Mouse (Mus musculus): Measurements from ENCODE around the gene Shc3. TPM values are rescaled to one million over a fixed set of nuclear protein-coding genes. Genes with fewer than 3 reads are reported as not detected.

Shc3 gene
- polyA plus RNA-seq, 1 experiment from 2014 or later, result 0.43 TPM

DNA sequence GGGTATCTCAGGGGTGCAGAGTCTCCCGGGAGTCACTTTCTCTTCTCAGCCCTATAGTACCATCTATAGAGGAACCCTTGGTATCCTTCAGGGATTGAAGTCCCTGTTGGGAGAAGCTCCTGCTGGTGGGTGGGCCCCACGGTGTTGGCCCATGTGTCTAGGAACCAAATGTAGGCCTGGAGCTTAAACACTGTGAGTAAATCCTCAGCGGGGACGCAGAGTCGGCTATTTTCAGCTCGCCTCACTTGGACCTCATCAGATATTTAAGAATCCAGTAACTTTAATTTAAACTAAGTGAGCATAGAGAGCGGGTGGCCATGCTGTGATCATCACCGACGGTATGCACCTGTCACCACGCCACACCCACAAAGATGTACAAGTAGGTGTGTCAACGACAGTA, 152.5 kb downstream of the Shc3 start:
- Histone ChIP-seq H3K4me1 (replicated peaks; ENCODE audit: control insufficient read depth, insufficient read depth, low read length) (peaks cover 33% of the 10 kb centered on the region), H3K9me3 (ENCODE audit: control insufficient read depth, low read length) (peaks cover 7% of the 10 kb centered on the region; the same call in 1 of the 2 replicates), H3K27me3 (replicated peaks; ENCODE audit: control insufficient read depth, insufficient read depth, low read length) (no peaks in the 10 kb centered on the region), H3K36me3 (ENCODE audit: control insufficient read depth, insufficient read depth, low read length) (peaks cover 63% of the 10 kb centered on the region), H3K4me3 (ENCODE audit: low read depth, low read length) (no peak overlapping the region), H3K9ac (ENCODE audit: low read length) (no peak overlapping the region), H3K4me2 (ENCODE audit: low read length) (no peak overlapping the region), H3K27ac (ENCODE audit: low read depth) (no peak overlapping the region)
- no peak for ATAC-seq (replicated peaks; ENCODE audit: low FRiP score, low TSS enrichment, low read depth)
- no peak for DNase-seq (ENCODE audit: low spot score)
- 82% methylated on average over 11 of the region's 11 CpGs for WGBS

DNA sequence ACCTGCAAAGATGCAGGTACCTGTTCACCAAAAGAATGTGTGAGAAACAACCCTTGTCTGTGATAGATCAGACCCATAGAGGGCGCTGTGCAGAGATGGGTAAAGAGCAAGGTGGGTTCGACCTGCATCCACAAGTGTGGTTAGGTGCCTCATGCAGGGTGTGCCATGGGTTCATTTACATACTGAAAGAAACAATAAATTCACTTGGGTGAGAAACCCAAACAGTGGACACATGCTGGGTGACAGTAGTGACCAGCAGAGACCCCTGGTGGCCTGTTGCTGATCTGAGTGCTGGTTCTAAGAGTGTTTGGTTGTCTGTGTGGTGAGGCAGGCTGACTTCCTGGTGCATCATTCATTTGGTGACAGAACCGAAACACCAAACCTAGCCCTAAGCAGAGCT, 155.8 kb downstream of the Shc3 start:
- no peak overlapping the region for H3K4me2 ChIP-seq (ENCODE audit: low read length)
- peaks cover 30% of the 10 kb centered on the region for H3K4me1 ChIP-seq (replicated peaks; ENCODE audit: control insufficient read depth, insufficient read depth, low read length)
- no peak overlapping the region for H3K4me3 ChIP-seq (ENCODE audit: low read depth, low read length)
- H3K36me3 ChIP-seq (ENCODE audit: control insufficient read depth, insufficient read depth, low read length), result peaks cover 32% of the 10 kb centered on the region
- peaks cover 7% of the 10 kb centered on the region; the same call in 1 of the 2 replicates for H3K9me3 ChIP-seq (ENCODE audit: control insufficient read depth, low read length)
- DNase-seq (ENCODE audit: low spot score) (no peak), ATAC-seq (replicated peaks; ENCODE audit: low FRiP score, low TSS enrichment, low read depth) (no peak)
- no peak overlapping the region for H3K27ac ChIP-seq (ENCODE audit: low read depth)
- WGBS, result 58% methylated on average over 3 of the region's 3 CpGs
- no peaks in the 10 kb centered on the region for H3K27me3 ChIP-seq (replicated peaks; ENCODE audit: control insufficient read depth, insufficient read depth, low read length)
- H3K9ac ChIP-seq (ENCODE audit: low read length), result no peak overlapping the region

DNA sequence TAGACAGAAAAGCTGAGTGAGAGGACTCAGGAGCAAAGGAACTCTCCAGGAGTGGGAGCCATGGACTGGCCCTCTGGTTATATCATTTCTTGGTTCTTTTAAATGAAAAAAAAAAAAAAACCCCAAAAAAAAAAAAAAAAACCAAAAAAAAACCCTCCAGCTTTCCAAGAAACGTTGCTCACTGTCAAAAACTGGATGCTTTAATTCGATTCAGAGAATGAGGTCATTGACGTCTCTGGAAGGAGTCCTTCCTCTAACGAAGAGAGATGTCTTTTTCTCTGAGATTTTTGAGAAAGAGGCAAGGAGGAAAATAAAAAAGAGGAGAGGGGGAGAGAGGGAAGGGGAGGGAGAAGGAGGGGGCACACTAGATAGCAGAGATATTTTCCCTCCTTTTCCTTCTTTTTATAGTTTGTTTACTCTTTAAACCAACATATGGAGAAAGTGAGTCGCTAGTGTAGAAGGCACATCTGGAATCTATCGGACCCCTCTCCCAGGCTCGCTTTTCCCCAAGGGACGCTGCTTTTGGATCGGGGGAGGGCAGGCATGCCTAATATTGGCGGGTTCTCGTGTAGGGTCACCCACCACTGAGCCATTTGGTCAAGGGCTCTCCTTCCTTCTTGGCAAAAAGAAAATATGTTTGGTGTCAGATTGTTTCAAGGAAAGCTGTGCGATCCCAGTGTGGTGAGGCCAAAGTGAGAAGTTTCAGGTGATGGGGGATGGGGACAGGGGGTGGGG, 157.4 kb downstream of the Shc3 start:
- Histone ChIP-seq H3K9ac (ENCODE audit: low read length) (peak overlapping the region; percentile 80), H3K9me3 (ENCODE audit: control insufficient read depth, low read length) (peaks cover 7% of the 10 kb centered on the region; the same call in 1 of the 2 replicates), H3K4me2 (ENCODE audit: low read length) (peak overlapping the region; percentile 61), H3K36me3 (ENCODE audit: control insufficient read depth, insufficient read depth, low read length) (peaks cover 27% of the 10 kb centered on the region), H3K4me3 (ENCODE audit: low read depth, low read length) (peak overlapping the region; percentile 68), H3K27ac (ENCODE audit: low read depth) (peak overlapping the region; percentile 69), H3K27me3 (replicated peaks; ENCODE audit: control insufficient read depth, insufficient read depth, low read length) (no peaks in the 10 kb centered on the region), H3K4me1 (replicated peaks; ENCODE audit: control insufficient read depth, insufficient read depth, low read length) (peaks cover 21% of the 10 kb centered on the region; the same call in 1 of the 2 replicates)
- ATAC-seq (replicated peaks; ENCODE audit: low FRiP score, low TSS enrichment, low read depth), result no peak
- no peak for DNase-seq (ENCODE audit: low spot score)
- 20% methylated on average over 12 of the region's 12 CpGs for WGBS

DNA sequence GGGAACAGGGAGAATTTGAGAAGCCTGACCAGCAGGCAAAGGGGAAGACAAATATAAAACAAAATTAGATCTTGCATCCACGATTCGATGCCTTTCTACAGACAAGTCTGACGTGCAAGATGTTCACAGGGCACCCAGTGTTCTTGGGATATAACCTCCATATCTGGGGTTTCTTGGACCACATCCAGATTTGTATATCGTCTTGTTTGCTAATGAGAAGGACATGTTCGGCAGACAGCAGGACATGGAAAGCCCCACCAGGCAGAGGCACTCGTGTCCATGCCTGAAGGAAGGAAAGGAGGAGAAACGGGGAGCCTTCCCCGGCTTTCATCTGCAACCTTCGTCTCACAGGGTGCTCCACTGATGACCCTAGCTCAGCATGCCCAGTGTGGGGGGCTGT, 158.0 kb downstream of the Shc3 start:
- Histone ChIP-seq H3K27ac (ENCODE audit: low read depth) (peak overlapping the region; percentile 69), H3K4me1 (replicated peaks; ENCODE audit: control insufficient read depth, insufficient read depth, low read length) (peaks cover 17% of the 10 kb centered on the region; the same call in 1 of the 2 replicates), H3K9ac (ENCODE audit: low read length) (peak overlapping the region; percentile 80), H3K4me2 (ENCODE audit: low read length) (peak overlapping the region; percentile 61), H3K4me3 (ENCODE audit: low read depth, low read length) (peak overlapping the region; percentile 68), H3K36me3 (ENCODE audit: control insufficient read depth, insufficient read depth, low read length) (peaks cover 22% of the 10 kb centered on the region), H3K9me3 (ENCODE audit: control insufficient read depth, low read length) (peaks cover 7% of the 10 kb centered on the region; the same call in 1 of the 2 replicates), H3K27me3 (replicated peaks; ENCODE audit: control insufficient read depth, insufficient read depth, low read length) (no peaks in the 10 kb centered on the region)
- WGBS, result 34% methylated on average over 9 of the region's 9 CpGs
- no peak for DNase-seq (ENCODE audit: low spot score)
- no peak for ATAC-seq (replicated peaks; ENCODE audit: low FRiP score, low TSS enrichment, low read depth)

DNA sequence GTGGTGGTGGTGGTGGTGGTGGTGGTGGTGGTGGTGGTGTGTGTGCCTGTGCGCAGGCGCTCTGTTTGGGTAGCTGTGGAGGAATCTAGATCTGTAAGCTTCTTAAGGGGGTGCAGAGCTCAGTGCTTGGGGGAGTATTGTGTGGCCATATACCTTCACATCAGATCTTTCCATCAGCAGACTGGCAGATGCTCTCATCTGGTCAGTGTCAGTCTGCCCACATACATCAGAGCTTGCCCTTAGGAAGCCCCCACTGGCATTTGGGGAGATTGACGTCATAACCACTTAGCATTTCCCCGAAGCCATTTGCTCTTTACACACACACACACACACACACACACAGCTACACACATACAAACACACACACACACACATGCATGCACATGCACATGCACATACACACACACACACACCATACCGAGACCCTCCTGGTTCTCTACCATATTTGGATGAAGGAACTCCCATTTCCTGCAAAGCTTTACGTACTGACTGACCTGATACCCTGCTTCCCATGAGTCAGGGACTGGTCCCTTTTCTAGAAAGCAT, 159.2 kb downstream of the Shc3 start:
- Histone ChIP-seq H3K9me3 (ENCODE audit: control insufficient read depth, low read length) (peaks cover 2% of the 10 kb centered on the region; the same call in 1 of the 2 replicates), H3K4me3 (ENCODE audit: low read depth, low read length) (peak overlapping the region; percentile 68), H3K4me2 (ENCODE audit: low read length) (peak overlapping the region; percentile 61), H3K9ac (ENCODE audit: low read length) (peak overlapping the region; percentile 80), H3K27me3 (replicated peaks; ENCODE audit: control insufficient read depth, insufficient read depth, low read length) (no peaks in the 10 kb centered on the region), H3K36me3 (ENCODE audit: control insufficient read depth, insufficient read depth, low read length) (peaks cover 10% of the 10 kb centered on the region), H3K4me1 (replicated peaks; ENCODE audit: control insufficient read depth, insufficient read depth, low read length) (peaks cover 17% of the 10 kb centered on the region; the same call in 1 of the 2 replicates), H3K27ac (ENCODE audit: low read depth) (peak overlapping the region; percentile 69; the same call in 1 of the 2 replicates)
- no peak for DNase-seq (ENCODE audit: low spot score)
- ATAC-seq (replicated peaks; ENCODE audit: low FRiP score, low TSS enrichment, low read depth), result no peak
- 41% methylated on average over 6 of the region's 6 CpGs for WGBS

DNA sequence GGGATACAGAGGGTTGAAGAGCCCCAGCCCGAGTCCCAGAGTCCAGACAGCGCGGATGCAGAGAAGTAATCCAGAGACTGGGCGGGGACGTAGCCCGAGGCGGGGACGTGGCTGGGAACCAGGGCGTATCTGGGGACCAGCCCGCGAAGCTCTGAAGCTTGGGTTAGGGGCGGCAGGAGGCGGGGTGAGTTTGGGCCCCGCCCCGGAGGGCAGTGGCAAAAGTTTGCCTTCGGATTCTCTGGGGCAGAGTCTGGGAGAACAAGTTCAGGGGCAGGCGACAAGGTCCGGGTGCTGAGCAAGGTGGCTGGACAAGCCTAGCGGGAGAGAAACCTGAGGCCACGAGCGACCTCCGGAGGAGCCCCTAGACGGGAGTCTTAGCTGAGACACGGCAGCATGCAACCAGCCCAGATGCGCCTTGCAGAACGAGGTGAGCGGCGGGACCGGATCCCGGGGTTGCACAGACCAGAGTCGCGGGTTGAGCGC, 160.7 kb downstream of the Shc3 start, which contains the start of gene S1pr3:
TSS of gene S1pr3 (plus strand) at position 121 of the 483 bp plus-strand sequence.
- ATAC-seq (replicated peaks; ENCODE audit: low FRiP score, low TSS enrichment, low read depth) (peak; percentile 89), DNase-seq (ENCODE audit: low spot score) (peak; percentile 86)
- Histone ChIP-seq H3K4me3 (ENCODE audit: low read depth, low read length) (peak within 1 kb of the TSS; percentile 68), H3K4me1 (replicated peaks; ENCODE audit: control insufficient read depth, insufficient read depth, low read length) (peaks cover 17% of the 10 kb centered on the region; the same call in 1 of the 2 replicates), H3K36me3 (ENCODE audit: control insufficient read depth, insufficient read depth, low read length) (no peaks in the 10 kb centered on the region), H3K4me2 (ENCODE audit: low read length) (peak within 1 kb of the TSS; percentile 61), H3K27me3 (replicated peaks; ENCODE audit: control insufficient read depth, insufficient read depth, low read length) (no peaks in the 10 kb centered on the region), H3K27ac (ENCODE audit: low read depth) (peak within 1 kb of the TSS; percentile 69), H3K9me3 (ENCODE audit: control insufficient read depth, low read length) (no peaks in the 10 kb centered on the region), H3K9ac (ENCODE audit: low read length) (peak within 1 kb of the TSS; percentile 80)
- WGBS, result under 1% methylated on average over 33 of the region's 33 CpGs

GRCm38 (mm10) chr13:51407541-51408217, 161.5 kb downstream of the Shc3 start:
- ATAC-seq (replicated peaks; ENCODE audit: low FRiP score, low TSS enrichment, low read depth) (no peak), DNase-seq (ENCODE audit: low spot score) (peak; percentile 61)
- peaks cover 14% of the 10 kb centered on the region; the same call in 1 of the 2 replicates for H3K4me1 ChIP-seq (replicated peaks; ENCODE audit: control insufficient read depth, insufficient read depth, low read length)
- 34% methylated on average over 13 of the region's 13 CpGs for WGBS
- peak overlapping the region; percentile 80; the same call in 1 of the 2 replicates for H3K9ac ChIP-seq (ENCODE audit: low read length)
- H3K36me3 ChIP-seq (ENCODE audit: control insufficient read depth, insufficient read depth, low read length), result no peaks in the 10 kb centered on the region
- no peaks in the 10 kb centered on the region for H3K9me3 ChIP-seq (ENCODE audit: control insufficient read depth, low read length)
- peak overlapping the region; percentile 61 for H3K4me2 ChIP-seq (ENCODE audit: low read length)
- no peaks in the 10 kb centered on the region for H3K27me3 ChIP-seq (replicated peaks; ENCODE audit: control insufficient read depth, insufficient read depth, low read length)
- peak overlapping the region; percentile 68 for H3K4me3 ChIP-seq (ENCODE audit: low read depth, low read length)
- H3K27ac ChIP-seq (ENCODE audit: low read depth), result peak overlapping the region; percentile 69; the same call in 1 of the 2 replicates

GRCm38 (mm10) chr13:51405731-51406320, 163.4 kb downstream of the Shc3 start:
- Histone ChIP-seq H3K9me3 (ENCODE audit: control insufficient read depth, low read length) (no peaks in the 10 kb centered on the region), H3K27me3 (replicated peaks; ENCODE audit: control insufficient read depth, insufficient read depth, low read length) (no peaks in the 10 kb centered on the region), H3K27ac (ENCODE audit: low read depth) (no peak overlapping the region), H3K4me3 (ENCODE audit: low read depth, low read length) (no peak overlapping the region), H3K36me3 (ENCODE audit: control insufficient read depth, insufficient read depth, low read length) (no peaks in the 10 kb centered on the region), H3K4me2 (ENCODE audit: low read length) (no peak overlapping the region), H3K9ac (ENCODE audit: low read length) (no peak overlapping the region), H3K4me1 (replicated peaks; ENCODE audit: control insufficient read depth, insufficient read depth, low read length) (peaks cover 12% of the 10 kb centered on the region; the same call in 1 of the 2 replicates)
- ATAC-seq (replicated peaks; ENCODE audit: low FRiP score, low TSS enrichment, low read depth) (no peak), DNase-seq (ENCODE audit: low spot score) (no peak)
- 87% methylated on average over 13 of the region's 13 CpGs for WGBS
